Mouse (Mus musculus) limb, embryonic 11.5 days (tissue): ENCODE results near the gene Olfr691. TPM values are rescaled to one million over a fixed set of nuclear protein-coding genes. Genes with fewer than 3 reads are reported as not detected.
"Not testable (repeated sequence)": the region's sequence is repeated elsewhere in the genome, so short reads cannot be mapped to it uniquely, and the experiment has no call there.

Experiments
- ATAC-seq: fragments of 200-750 bp; cut with Nextera tagmentation; 2 replicates; pipeline ENCODE4 v1.8.0; 2017; ENCODE audit warnings: low read depth; ENCODE audit not compliant: insufficient number of reproducible peaks, low FRiP score, low TSS enrichment
- DNase-seq: peaks from one replicate; pipeline ENCODE4 v3.0.0-alpha.2; 2015; ENCODE audit warnings: low spot score
- H3K27ac ChIP-seq: fragments of 300-500 bp; sonication (generic); replicated peaks from 2 replicates; pipeline ENCODE4 v1.5.1; 2014; ENCODE audit warnings: low read depth, mild to moderate bottlenecking, low read length
- H3K27me3 ChIP-seq: fragments of 300-500 bp; sonication (generic); 2 replicates; pipeline ENCODE4 v1.6.1; 2014; ENCODE audit warnings: mild to moderate bottlenecking, low read length, mixed read lengths; ENCODE audit not compliant: control insufficient read depth, insufficient read depth
- H3K36me3 ChIP-seq: fragments of 300-500 bp; sonication (generic); 2 replicates; pipeline ENCODE4 v1.6.1; 2014; ENCODE audit warnings: mild to moderate bottlenecking, low read length, moderate library complexity, mixed read lengths; ENCODE audit not compliant: control insufficient read depth, insufficient read depth
- H3K4me1 ChIP-seq: fragments of 300-500 bp; sonication (generic); 2 replicates; pipeline ENCODE4 v1.6.1; 2014; ENCODE audit warnings: low read length, mixed read lengths; ENCODE audit not compliant: control insufficient read depth, insufficient read depth
- H3K4me2 ChIP-seq: fragments of 300-500 bp; sonication (generic); 2 replicates; pipeline ENCODE4 v1.6.1; 2014; ENCODE audit warnings: low read depth, mild to moderate bottlenecking, moderate library complexity; ENCODE audit not compliant: severe bottlenecking
- H3K4me3 ChIP-seq: fragments of 300-500 bp; sonication (generic); 2 replicates; pipeline ENCODE4 v1.5.1; 2014; ENCODE audit warnings: low read depth, low read length
- H3K9ac ChIP-seq: fragments of 300-500 bp; sonication (generic); 2 replicates; pipeline ENCODE4 v1.6.1; 2014; ENCODE audit warnings: mild to moderate bottlenecking, low read length
- H3K9me3 ChIP-seq: fragments of 300-500 bp; sonication (generic); 2 replicates; pipeline ENCODE4 v1.6.1; 2016; ENCODE audit warnings: low read length; ENCODE audit not compliant: control insufficient read depth
- WGBS: fragments of 180-500 bp; shearing (Covaris S2); extraction: QIAGEN DNeasy Blood & Tissue Kit; methylation state at CpG from one replicate; pipeline ENCODE4 v1.1.7; 2014; 5-methylcytosine and 5-hydroxymethylcytosine counted together
- polyA plus RNA-seq: library from polyadenylated mRNA; unstranded; fragments of >200 nt; fragmentation: Nextera tagmentation; extraction: Ambion mirVana; gene quantifications from 2 replicates; pipeline ENCODE4 v1.2.1, GENCODE M21; 2014

Gene Olfr691
- polyA plus RNA-seq, 1 experiment from 2014 or later, result not detected

DNA sequence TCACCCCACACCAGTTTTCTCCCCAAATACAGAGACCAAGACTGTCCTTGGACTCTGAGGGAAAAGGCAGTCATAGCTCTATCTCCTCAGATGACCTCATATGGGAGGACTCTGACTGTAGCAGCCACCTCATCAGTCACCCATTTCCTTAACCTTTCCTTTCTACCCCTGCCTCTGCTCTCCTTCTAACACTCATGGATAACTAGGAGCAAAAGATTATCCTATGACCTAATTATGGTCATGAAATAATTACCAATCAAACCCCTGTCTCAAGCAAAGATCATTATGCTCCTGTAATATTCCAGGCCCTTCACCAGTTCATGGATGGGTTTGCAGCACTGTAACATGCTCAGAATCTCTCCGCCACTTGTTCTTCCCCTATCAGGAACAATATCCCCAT lies 25.9 kb upstream of the Olfr691 start, which contains the start of gene Olfr692:
Gene Olfr692, plus strand, starts transcription at position 301 of the 400 bp plus-strand sequence.
- Histone ChIP-seq H3K4me1 (no peaks in the 10 kb centered on the region), H3K27me3 (no peaks in the 10 kb centered on the region), H3K4me3 (no peak within 1 kb of the TSS), H3K36me3 (no peaks in the 10 kb centered on the region), H3K9me3 (no peaks in the 10 kb centered on the region), H3K27ac (no peak within 1 kb of the TSS), H3K9ac (no peak within 1 kb of the TSS), H3K4me2 (no peak within 1 kb of the TSS)
- no peak for DNase-seq
- ATAC-seq, result no peak
- 93% methylated on average over 1 of the region's 1 CpGs for WGBS

DNA sequence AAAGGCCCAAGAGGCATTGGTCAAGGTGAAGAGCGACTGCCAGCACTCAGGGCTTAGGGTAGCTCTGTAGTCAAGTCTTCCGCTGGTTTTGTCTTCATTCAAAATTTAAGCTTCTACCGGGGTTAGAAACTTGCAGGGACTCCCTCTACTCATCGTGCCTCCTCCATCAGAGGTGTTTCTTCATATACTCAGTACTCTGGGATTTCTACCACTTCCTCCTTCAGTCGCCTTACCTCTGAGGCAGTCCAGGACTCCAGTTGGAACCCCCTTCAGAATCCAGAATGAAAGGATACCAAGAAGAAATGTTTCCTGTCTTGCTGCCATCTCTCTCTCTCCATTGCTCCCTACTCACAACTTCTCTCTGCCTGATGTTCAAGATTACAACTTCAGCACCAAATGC lies 25.2 kb upstream of the Olfr691 start:
- H3K9me3 ChIP-seq, result no peaks in the 10 kb centered on the region
- WGBS, result 78% methylated on average over 5 of the region's 5 CpGs
- no peaks in the 10 kb centered on the region for H3K27me3 ChIP-seq
- H3K27ac ChIP-seq, result no peak overlapping the region
- H3K4me1 ChIP-seq, result no peaks in the 10 kb centered on the region
- DNase-seq, result no peak
- no peak overlapping the region for H3K4me3 ChIP-seq
- no peak overlapping the region for H3K9ac ChIP-seq
- ATAC-seq, result no peak
- no peak overlapping the region for H3K4me2 ChIP-seq
- no peaks in the 10 kb centered on the region for H3K36me3 ChIP-seq

DNA sequence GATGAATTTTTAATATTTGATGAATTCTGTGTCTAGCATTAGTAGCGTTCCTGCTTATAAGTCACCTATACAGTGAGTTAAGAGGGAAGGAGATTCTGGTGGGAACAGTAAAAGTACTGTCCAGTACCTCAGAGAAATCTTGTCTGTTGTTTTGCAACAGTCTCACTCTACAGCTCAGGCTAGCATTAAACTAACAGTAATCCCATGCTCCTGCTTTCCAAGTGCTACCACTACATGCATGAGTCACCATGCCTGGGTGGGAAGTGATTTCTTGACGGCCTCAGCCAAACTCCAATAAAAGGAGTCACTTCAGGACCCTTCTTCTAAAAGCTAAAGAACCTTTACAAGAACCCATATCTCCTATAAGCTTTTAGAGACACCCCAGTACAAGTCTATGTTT lies 19.6 kb upstream of the Olfr691 start:
- WGBS, result 78% methylated on average over 2 of the region's 2 CpGs
- Histone ChIP-seq H3K9ac (no peak overlapping the region), H3K4me1 (no peaks in the 10 kb centered on the region), H3K36me3 (no peaks in the 10 kb centered on the region), H3K9me3 (no peaks in the 10 kb centered on the region), H3K27me3 (no peaks in the 10 kb centered on the region), H3K4me2 (no peak overlapping the region), H3K27ac (no peak overlapping the region), H3K4me3 (no peak overlapping the region)
- no peak for DNase-seq
- no peak for ATAC-seq

DNA sequence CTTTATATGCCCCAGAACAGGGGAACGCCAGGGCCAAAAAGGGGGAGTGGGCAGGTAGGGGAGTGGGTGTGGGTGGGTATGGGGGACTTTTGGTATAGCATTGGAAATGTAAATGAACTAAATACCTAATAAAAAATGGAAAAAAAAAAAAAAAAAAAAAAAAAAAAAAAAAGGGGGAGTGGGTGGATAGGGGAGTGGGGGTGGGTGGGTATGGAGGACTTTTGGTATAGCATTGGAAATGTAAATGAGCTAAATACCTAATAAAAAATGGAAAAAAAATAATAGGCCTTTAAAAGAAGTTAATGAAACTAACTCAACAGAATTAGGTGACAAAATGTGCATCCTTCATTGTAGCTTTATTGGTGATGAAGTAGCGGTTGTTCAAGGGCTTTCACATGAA lies 14.4 kb upstream of the Olfr691 start:
- 94% methylated on average over 1 of the region's 2 CpGs for WGBS
- not testable (repeated sequence) for H3K9ac ChIP-seq, H3K4me2 ChIP-seq, DNase-seq, ATAC-seq, H3K4me3 ChIP-seq, H3K4me1 ChIP-seq, H3K9me3 ChIP-seq, H3K36me3 ChIP-seq, H3K27me3 ChIP-seq, H3K27ac ChIP-seq

DNA sequence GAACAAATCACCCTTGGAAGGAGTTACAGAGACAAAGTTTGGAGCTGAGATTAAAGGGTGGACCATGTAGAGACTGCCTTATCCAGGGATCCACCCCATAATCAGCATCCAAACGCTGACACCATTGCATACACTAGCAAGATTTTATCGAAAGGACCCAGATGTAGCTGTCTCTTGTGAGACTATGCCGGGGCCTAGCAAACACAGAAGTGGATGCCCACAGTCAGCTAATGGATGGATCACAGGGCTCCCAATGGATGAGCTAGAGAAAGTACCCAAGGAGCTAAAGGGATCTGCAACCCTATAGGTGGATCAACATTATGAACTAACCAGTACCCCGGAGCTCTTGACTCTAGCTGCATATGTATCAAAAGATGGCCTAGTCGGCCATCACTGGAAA lies 14.0 kb upstream of the Olfr691 start:
- not testable (repeated sequence) for DNase-seq, H3K4me2 ChIP-seq, H3K36me3 ChIP-seq, H3K4me3 ChIP-seq, ATAC-seq, H3K27ac ChIP-seq, H3K27me3 ChIP-seq, H3K4me1 ChIP-seq, H3K9ac ChIP-seq, H3K9me3 ChIP-seq
- no CpG with 5 or more reads among the region's 5 CpGs for WGBS

DNA sequence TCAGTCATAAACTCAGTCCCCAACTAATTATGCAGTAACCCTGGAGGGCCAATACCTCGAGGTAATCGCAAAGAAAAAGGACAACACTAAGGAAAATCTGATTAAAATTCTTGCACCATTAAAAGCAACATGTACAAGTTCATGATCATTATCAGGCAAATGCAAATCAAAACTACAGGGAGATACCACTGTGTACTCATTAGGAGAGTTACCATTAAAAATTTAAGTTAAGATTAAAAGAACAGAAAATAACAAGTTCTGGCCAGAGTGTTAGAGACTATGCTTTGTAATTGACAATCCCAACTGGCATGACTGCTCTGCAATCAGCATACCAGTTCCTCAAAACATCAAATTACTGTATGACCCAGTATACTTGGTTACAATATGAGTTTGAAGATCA lies 682 bp upstream of the Olfr691 start:
- H3K4me2 ChIP-seq, result no peak overlapping the region
- H3K9me3 ChIP-seq, result no peaks in the 10 kb centered on the region
- H3K4me1 ChIP-seq, result no peaks in the 10 kb centered on the region
- DNase-seq (no peak), ATAC-seq (no peak)
- H3K36me3 ChIP-seq, result no peaks in the 10 kb centered on the region
- no peaks in the 10 kb centered on the region for H3K27me3 ChIP-seq
- H3K4me3 ChIP-seq, result no peak overlapping the region
- H3K9ac ChIP-seq, result no peak overlapping the region
- 78% methylated on average over 2 of the region's 2 CpGs for WGBS
- no peak overlapping the region for H3K27ac ChIP-seq

DNA sequence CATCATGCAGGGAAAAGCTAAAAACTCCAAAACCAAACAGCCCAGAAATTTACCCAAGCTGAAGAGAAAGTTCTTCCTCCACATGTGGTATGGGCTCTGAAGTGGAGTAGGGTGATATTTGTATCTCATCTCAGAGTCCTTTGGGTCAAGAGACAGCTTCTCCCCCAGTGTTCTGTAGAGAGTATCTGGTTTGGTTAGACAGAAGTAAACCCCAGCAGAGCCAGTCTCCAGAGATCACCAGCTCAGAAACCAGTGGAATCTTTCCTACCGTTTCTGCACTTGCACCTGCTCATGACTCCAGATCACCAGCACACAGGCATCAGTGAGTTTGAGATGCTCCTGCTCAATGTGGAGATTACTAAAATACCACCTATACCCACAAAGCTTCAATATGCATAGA lies 8.1 kb downstream of the Olfr691 start, which contains the start of gene Olfr690:
Gene Olfr690, minus strand, starts transcription at position 101 of the 400 bp plus-strand sequence.
- no peak within 1 kb of the TSS for H3K9ac ChIP-seq
- H3K4me1 ChIP-seq, result no peaks in the 10 kb centered on the region
- H3K36me3 ChIP-seq, result no peaks in the 10 kb centered on the region
- no peaks in the 10 kb centered on the region for H3K27me3 ChIP-seq
- no peak within 1 kb of the TSS for H3K27ac ChIP-seq
- no peak for DNase-seq
- no peak for ATAC-seq
- H3K4me3 ChIP-seq, result no peak within 1 kb of the TSS
- H3K9me3 ChIP-seq, result no peaks in the 10 kb centered on the region
- no peak within 1 kb of the TSS for H3K4me2 ChIP-seq
- WGBS, result 87% methylated on average over 1 of the region's 1 CpGs

DNA sequence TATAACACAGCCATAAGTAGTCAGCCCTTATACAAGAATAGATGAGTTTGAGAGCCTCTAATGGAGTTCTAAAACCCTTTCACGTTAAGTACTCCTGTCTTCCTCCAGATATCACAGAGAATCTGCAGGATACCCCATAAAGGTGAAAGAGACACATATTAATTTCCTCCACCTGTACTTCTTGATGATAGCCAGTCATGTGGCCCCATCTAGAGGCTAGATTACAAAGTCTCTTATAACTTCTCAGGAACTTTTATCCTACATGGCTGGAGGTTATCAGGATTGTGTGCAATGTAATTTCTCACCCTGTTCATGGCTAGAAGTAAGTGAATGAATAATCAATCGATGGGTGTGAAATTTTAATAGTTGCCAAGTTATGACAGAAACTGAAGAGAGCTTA lies 16.8 kb downstream of the Olfr691 start:
- Histone ChIP-seq H3K36me3 (no peaks in the 10 kb centered on the region), H3K4me2 (no peak overlapping the region), H3K4me1 (no peaks in the 10 kb centered on the region), H3K9ac (no peak overlapping the region), H3K27me3 (no peaks in the 10 kb centered on the region), H3K9me3 (no peaks in the 10 kb centered on the region), H3K27ac (no peak overlapping the region), H3K4me3 (no peak overlapping the region)
- DNase-seq (no peak), ATAC-seq (no peak)
- 80% methylated on average over 2 of the region's 2 CpGs for WGBS

DNA sequence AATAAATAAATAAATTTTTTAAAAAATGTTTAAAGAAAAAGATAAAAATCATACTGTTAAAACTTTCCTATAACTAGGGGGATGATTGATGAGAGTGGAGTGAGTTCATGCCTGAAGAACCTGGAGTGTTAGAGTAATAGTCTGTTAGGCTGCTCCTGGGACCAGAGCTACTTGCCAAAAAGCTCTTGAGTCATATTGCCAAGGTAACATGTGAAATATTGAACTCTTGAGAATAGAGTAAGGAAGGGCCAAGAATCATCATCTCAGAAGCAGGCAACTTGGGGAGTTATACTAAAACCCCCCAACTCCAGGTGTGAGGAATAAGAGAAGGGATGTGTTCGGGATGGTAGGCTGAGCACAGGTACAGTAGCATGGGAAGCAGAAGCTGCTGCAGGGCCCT lies 31.2 kb downstream of the Olfr691 start, which contains the start of gene Olfr689:
Gene Olfr689, plus strand, starts transcription at position 301 of the 400 bp plus-strand sequence.
- no peak for ATAC-seq
- Histone ChIP-seq H3K36me3 (no peaks in the 10 kb centered on the region), H3K9me3 (no peaks in the 10 kb centered on the region), H3K27me3 (no peaks in the 10 kb centered on the region), H3K4me2 (no peak within 1 kb of the TSS), H3K9ac (no peak within 1 kb of the TSS), H3K4me1 (no peaks in the 10 kb centered on the region), H3K27ac (no peak within 1 kb of the TSS), H3K4me3 (no peak within 1 kb of the TSS)
- WGBS, result 78% methylated on average over 1 of the region's 1 CpGs
- DNase-seq, result no peak
